Mouse (Mus musculus): ENCODE measurements around the gene Gm9903. TPM values are rescaled to one million over a fixed set of nuclear protein-coding genes. Genes with fewer than 3 reads are reported as not detected.

Gm9903 gene
- polyA plus RNA-seq, 1 experiment: 0.18 TPM

DNA sequence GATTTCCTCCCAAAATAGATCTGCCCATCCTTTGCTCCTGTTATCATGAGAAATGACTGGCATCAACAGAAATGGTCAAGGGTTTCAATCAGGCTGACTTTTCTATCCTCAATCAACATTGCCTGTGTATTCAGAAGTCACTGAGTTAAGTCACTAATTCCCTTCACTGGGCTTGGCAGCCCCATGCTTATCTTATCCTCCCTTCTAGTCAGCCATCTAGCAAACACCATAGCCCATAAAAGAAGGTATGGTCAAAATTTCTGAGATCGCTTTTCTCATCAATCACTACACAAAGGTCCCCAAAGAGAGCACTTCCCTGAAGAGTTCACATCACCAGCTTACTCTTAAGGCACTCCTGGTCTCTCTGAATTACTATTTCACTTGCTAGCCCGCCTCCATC is 21.3 kb downstream of the Gm9903 start:
- Histone ChIP-seq H3K79me2 (ENCODE audit: control insufficient read depth, insufficient read depth) (peaks cover 80% of the 10 kb centered on the region), H3ac (ENCODE audit: control insufficient read depth, insufficient read length, low read depth) (peak overlapping the region; percentile 52), H3K79me3 (ENCODE audit: low read depth) (peaks cover 52% of the 10 kb centered on the region), H3K4me3 (ENCODE audit: insufficient read depth, poor library complexity, severe bottlenecking) (peak overlapping the region; percentile 70), H3K27me3 (ENCODE audit: control insufficient read depth, insufficient read depth, insufficient read length) (no peaks in the 10 kb centered on the region), H3K36me3 (ENCODE audit: control insufficient read depth, insufficient read depth) (peaks cover 75% of the 10 kb centered on the region)
- TF ChIP-seq USF1 (IDR thresholded peaks at IDR 0.05; ENCODE audit: low read depth): no peak
- no peak for TF ChIP-seq CTCF (IDR thresholded peaks at IDR 0.05; ENCODE audit: control insufficient read depth, insufficient read depth, insufficient read length)
- no peak for TF ChIP-seq MYOD1 (IDR thresholded peaks at IDR 0.05; ENCODE audit: control insufficient read depth, insufficient read length, low read depth)
- TF ChIP-seq FOSL1 (IDR thresholded peaks at IDR 0.05; ENCODE audit: insufficient read depth, low read length, poor library complexity, severe bottlenecking): no peak
- TF ChIP-seq CEBPB (IDR thresholded peaks at IDR 0.05; ENCODE audit: low read depth): no peak
- no peak for TF ChIP-seq MAX (IDR thresholded peaks at IDR 0.05)
- no peak for TF ChIP-seq MYOG (IDR thresholded peaks at IDR 0.05; ENCODE audit: control insufficient read depth, extremely low read depth, insufficient read length)

DNA sequence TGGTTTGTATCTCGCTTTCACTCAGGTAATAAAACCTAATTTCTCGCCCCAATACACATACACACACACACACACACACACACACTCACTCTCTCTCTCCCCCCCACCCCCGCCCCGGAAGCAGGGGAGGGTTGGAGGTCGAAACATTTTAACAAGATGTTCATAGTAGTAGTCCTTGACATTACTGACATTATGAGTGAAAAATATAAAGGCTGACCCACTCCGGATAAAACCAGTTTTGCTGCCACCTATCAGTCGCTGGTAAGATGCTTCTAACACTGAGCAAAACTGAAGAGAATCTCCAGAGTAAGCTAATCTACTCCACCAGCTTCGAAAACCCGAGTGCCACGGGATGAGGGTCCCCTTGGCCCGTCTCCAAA is 21.8 kb downstream of the Gm9903 start:
- no peaks in the 10 kb centered on the region for H3K27me3 ChIP-seq (ENCODE audit: control insufficient read depth, insufficient read depth, insufficient read length)
- peaks cover 72% of the 10 kb centered on the region for H3K36me3 ChIP-seq (ENCODE audit: control insufficient read depth, insufficient read depth)
- peaks cover 80% of the 10 kb centered on the region for H3K79me2 ChIP-seq (ENCODE audit: control insufficient read depth, insufficient read depth)
- no peak for TF ChIP-seq CTCF (IDR thresholded peaks at IDR 0.05; ENCODE audit: control insufficient read depth, insufficient read depth, insufficient read length)
- H3K79me3 ChIP-seq (ENCODE audit: low read depth): peaks cover 57% of the 10 kb centered on the region
- H3K4me3 ChIP-seq (ENCODE audit: insufficient read depth, poor library complexity, severe bottlenecking): peak overlapping the region; percentile 70
- peak overlapping the region; percentile 82 for H3ac ChIP-seq (ENCODE audit: control insufficient read depth, insufficient read length, low read depth)

DNA sequence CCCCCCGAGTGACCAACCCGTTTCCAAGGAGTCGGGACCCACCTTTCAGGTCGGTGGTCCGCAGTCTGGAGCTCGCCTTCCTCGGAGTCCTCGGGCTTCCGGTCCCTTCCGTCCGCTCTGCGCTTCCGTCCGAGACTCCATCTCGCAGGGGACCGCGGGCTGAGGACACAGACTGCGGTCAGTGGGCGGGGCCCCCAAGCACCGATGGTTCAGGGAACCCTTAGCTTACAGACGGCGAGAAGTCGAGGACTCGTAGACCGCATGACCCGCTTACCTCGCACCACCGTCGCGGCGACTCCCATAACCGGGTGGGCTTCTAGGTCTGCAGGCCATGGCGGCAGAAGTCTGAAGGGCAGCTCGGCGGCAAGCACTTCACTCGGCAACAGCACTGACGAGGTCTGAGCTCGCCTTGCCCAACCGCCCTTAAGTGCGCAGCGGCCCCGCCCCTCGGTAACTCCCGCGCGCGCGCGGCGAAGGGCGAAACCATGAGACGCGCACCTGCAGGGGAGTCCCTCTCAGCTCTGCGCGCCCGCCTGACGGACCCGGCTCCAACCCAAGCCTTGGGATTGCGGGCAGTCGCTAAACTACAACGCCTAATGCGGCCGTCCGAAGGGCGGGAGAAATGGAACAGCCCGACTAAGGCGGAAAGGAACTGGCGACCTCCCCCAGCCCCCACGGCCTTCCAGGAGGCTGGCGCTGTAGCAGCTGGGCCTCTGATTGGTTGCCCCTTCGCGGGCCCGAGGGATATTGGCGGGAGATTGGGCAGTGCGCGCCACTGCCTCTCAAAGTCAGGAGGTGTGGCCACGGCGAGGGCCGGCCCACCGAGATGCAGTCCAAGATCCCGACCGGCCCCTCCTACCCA is 22.4 kb downstream of the Gm9903 start, which contains the start of gene Slbp:
Gene Slbp, minus strand, starts transcription at position 654 of the 862 bp plus-strand sequence.
- TF ChIP-seq FOSL1 (IDR thresholded peaks at IDR 0.05; ENCODE audit: insufficient read depth, low read length, poor library complexity, severe bottlenecking) (no peak), MAX (IDR thresholded peaks at IDR 0.05) (peak; percentile 24)
- Histone ChIP-seq H3K27me3 (ENCODE audit: control insufficient read depth, insufficient read depth, insufficient read length) (no peaks in the 10 kb centered on the region), H3K79me3 (ENCODE audit: low read depth) (peaks cover 62% of the 10 kb centered on the region), H3K4me3 (ENCODE audit: insufficient read depth, poor library complexity, severe bottlenecking) (peak within 1 kb of the TSS; percentile 70), H3K36me3 (ENCODE audit: control insufficient read depth, insufficient read depth) (peaks cover 66% of the 10 kb centered on the region), H3ac (ENCODE audit: control insufficient read depth, insufficient read length, low read depth) (peak within 1 kb of the TSS; percentile 82), H3K79me2 (ENCODE audit: control insufficient read depth, insufficient read depth) (peaks cover 80% of the 10 kb centered on the region)

DNA sequence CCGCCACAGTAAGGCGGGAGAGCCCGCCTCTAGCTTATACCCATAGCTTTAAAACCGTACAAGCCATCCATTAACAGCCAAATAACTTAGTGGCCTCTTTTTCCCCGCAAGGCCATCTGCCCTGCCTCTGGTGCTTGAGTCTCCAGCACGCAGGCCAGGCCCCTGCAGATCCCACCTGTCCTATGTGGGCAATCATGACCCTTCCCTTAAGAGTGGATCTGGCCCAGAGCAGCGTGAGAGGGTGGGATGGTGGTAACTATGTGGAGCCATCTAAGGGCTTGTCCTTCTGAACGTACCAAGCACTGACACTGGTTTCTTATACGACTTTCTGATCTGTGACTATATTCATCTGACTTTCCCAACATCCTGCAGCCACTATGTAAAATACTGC is 23.1 kb downstream of the Gm9903 start:
- Histone ChIP-seq H3K27me3 (ENCODE audit: control insufficient read depth, insufficient read depth, insufficient read length) (no peaks in the 10 kb centered on the region), H3K79me3 (ENCODE audit: low read depth) (peaks cover 57% of the 10 kb centered on the region), H3K79me2 (ENCODE audit: control insufficient read depth, insufficient read depth) (peaks cover 78% of the 10 kb centered on the region), H3K4me3 (ENCODE audit: insufficient read depth, poor library complexity, severe bottlenecking) (no peak overlapping the region), H3K36me3 (ENCODE audit: control insufficient read depth, insufficient read depth) (peaks cover 59% of the 10 kb centered on the region), H3ac (ENCODE audit: control insufficient read depth, insufficient read length, low read depth) (peak overlapping the region; percentile 65)
- no peak for TF ChIP-seq MYOG (IDR thresholded peaks at IDR 0.05; ENCODE audit: control insufficient read depth, extremely low read depth, insufficient read length)
- TF ChIP-seq CEBPB (IDR thresholded peaks at IDR 0.05; ENCODE audit: low read depth): no peak
- no peak for TF ChIP-seq MAX (IDR thresholded peaks at IDR 0.05)
- no peak for TF ChIP-seq MYOD1 (IDR thresholded peaks at IDR 0.05; ENCODE audit: control insufficient read depth, insufficient read length, low read depth)
- no peak for TF ChIP-seq FOSL1 (IDR thresholded peaks at IDR 0.05; ENCODE audit: insufficient read depth, low read length, poor library complexity, severe bottlenecking)
- TF ChIP-seq USF1 (IDR thresholded peaks at IDR 0.05; ENCODE audit: low read depth): no peak
- TF ChIP-seq CTCF (IDR thresholded peaks at IDR 0.05; ENCODE audit: control insufficient read depth, insufficient read depth, insufficient read length): no peak

DNA sequence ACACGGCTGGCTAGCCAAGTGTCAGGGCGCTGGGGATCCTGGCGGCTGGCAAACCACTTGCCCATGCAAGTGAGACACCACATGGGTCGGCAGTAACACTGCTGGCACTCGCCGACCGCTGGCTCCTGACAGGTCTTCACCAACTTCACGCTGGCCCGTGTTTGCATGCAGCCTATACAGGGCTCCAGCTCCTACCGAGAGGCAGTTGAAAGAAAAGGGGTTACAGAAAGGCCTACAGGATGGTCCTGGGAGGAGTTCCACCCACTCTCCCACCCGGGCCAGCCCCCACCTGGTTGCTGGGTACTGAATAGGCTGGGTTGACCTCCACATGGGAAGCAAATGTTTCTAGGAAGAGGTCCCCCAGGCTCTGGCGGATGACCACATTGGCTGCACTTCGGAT is 24.7 kb downstream of the Gm9903 start:
- Histone ChIP-seq H3K36me3 (ENCODE audit: control insufficient read depth, insufficient read depth) (peaks cover 43% of the 10 kb centered on the region), H3ac (ENCODE audit: control insufficient read depth, insufficient read length, low read depth) (no peak overlapping the region), H3K4me3 (ENCODE audit: insufficient read depth, poor library complexity, severe bottlenecking) (no peak overlapping the region), H3K79me3 (ENCODE audit: low read depth) (peaks cover 52% of the 10 kb centered on the region), H3K79me2 (ENCODE audit: control insufficient read depth, insufficient read depth) (peaks cover 73% of the 10 kb centered on the region), H3K27me3 (ENCODE audit: control insufficient read depth, insufficient read depth, insufficient read length) (no peaks in the 10 kb centered on the region)
- TF ChIP-seq CTCF (IDR thresholded peaks at IDR 0.05; ENCODE audit: control insufficient read depth, insufficient read depth, insufficient read length) (no peak), CEBPB (IDR thresholded peaks at IDR 0.05; ENCODE audit: low read depth) (no peak), MYOG (IDR thresholded peaks at IDR 0.05; ENCODE audit: control insufficient read depth, extremely low read depth, insufficient read length) (no peak), MAX (IDR thresholded peaks at IDR 0.05) (no peak)

DNA sequence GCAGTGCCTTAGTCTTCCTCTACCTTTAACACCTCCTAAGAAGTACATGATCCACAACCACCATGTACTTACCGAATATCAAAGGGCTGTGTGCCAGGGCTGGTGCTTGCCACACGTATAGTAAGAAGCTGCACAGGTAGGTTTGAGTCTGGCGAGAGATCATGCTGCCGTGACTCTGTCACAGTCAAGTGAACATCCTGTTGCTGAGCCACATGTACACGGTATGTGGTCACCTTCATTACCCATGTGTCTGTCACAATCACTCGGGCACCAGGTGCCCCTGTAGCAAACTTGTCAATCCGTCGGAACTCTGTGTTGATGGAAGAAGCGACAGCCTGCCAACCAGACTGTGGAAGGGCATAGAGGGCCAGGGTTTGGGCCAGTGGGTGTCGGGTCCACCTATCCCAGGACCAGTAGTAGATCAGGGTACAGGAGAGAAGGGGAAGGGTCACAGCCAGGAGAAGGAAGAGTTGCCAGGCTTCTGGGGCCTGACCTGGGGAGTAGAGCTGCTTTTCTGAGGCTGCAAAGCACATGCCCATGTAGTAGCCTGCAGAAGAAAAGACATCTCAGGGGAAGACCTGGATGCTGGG is 25.6 kb downstream of the Gm9903 start:
- Histone ChIP-seq H3ac (ENCODE audit: control insufficient read depth, insufficient read length, low read depth) (no peak overlapping the region), H3K27me3 (ENCODE audit: control insufficient read depth, insufficient read depth, insufficient read length) (no peaks in the 10 kb centered on the region), H3K36me3 (ENCODE audit: control insufficient read depth, insufficient read depth) (peaks cover 38% of the 10 kb centered on the region), H3K4me3 (ENCODE audit: insufficient read depth, poor library complexity, severe bottlenecking) (no peak overlapping the region), H3K79me2 (ENCODE audit: control insufficient read depth, insufficient read depth) (peaks cover 73% of the 10 kb centered on the region), H3K79me3 (ENCODE audit: low read depth) (peaks cover 51% of the 10 kb centered on the region)
- no peak for TF ChIP-seq CEBPB (IDR thresholded peaks at IDR 0.05; ENCODE audit: low read depth)

Measured in C2C12 (cell line).